ENCODE assay signal across 11 mouse cellular contexts in genomic region chr6:35027257-35027656, GRCm38 (mm10). TPM values are rescaled to one million over a fixed set of nuclear protein-coding genes. Genes with fewer than 3 reads are reported as not detected.
DNase-seq lines count a peak whose midpoint lies in the region; ATAC-seq lines count a peak whose summit lies in the region.
"Had no signal": no experiment of that assay in that cellular context is flagged by ENCODE, and none has a peak within 500 bp of the region (broad histone marks: within the 10 kb centered on the region; RNA-seq: fewer than 3 reads in every experiment).

No protein-coding gene starts in this region.

- WGBS in forebrain, embryonic 15.5 days: 55% methylated on average over 6 of the region's 6 CpGs
- WGBS in forebrain, embryonic 11.5 days: 71% methylated on average over 6 of the region's 6 CpGs
- WGBS in lung, embryonic 16.5 days: 55% methylated on average over 6 of the region's 6 CpGs

- H3K27ac ChIP-seq in forebrain, embryonic 15.5 days (replicated peaks): 0 out of 2 replicates have a peak overlapping the region, but pooled peaks have one; percentile 23
- H3K27ac ChIP-seq in forebrain, embryonic 11.5 days (ENCODE audit: low read depth, low read length): no peak overlapping the region
- no peak overlapping the region for H3K27ac ChIP-seq in lung, embryonic 16.5 days (ENCODE audit: low read length)
- H3K27ac ChIP-seq: heart, embryonic 13.5 days; intestine, embryonic 15.5 days had no signal

- no peak overlapping the region for H3K4me2 ChIP-seq in forebrain, embryonic 15.5 days (replicated peaks)
- no peak overlapping the region for H3K4me2 ChIP-seq in forebrain, embryonic 11.5 days (ENCODE audit: low read depth, low read length, severe bottlenecking)
- no peak overlapping the region for H3K4me2 ChIP-seq in lung, embryonic 16.5 days (ENCODE audit: low read depth, low read length)
- H3K4me2 ChIP-seq: heart, embryonic 13.5 days; intestine, embryonic 15.5 days had no signal

- H3K9me3 ChIP-seq in forebrain, embryonic 15.5 days: no peaks in the 10 kb centered on the region
- H3K9me3 ChIP-seq in forebrain, embryonic 11.5 days (ENCODE audit: control insufficient read depth, low read length): no peaks in the 10 kb centered on the region
- no peaks in the 10 kb centered on the region for H3K9me3 ChIP-seq in lung, embryonic 16.5 days (ENCODE audit: control insufficient read depth, low read length)
- H3K9me3 ChIP-seq: heart, embryonic 13.5 days; intestine, embryonic 15.5 days had no signal

- DNase-seq in forebrain, embryonic 11.5 days (ENCODE audit: low spot score): no peak
- no peak for DNase-seq in lung, postnatal 4 days
- peak; percentile 20 to 40 for DNase-seq in cerebellum, adult 18-20 months
- peak; percentile 34 for DNase-seq in lung, postnatal 36 days
- DNase-seq in left cerebral cortex, adult 11 months (ENCODE audit: low spot score): no peak
- DNase-seq in embryo, embryonic 10.5 days (ENCODE audit: low spot score): no peak
- DNase-seq: left cerebral cortex, postnatal 4 days had no signal

- no peak overlapping the region for H3K4me3 ChIP-seq in forebrain, embryonic 15.5 days
- H3K4me3 ChIP-seq in forebrain, embryonic 11.5 days (ENCODE audit: low read depth, low read length): no peak overlapping the region
- no peak overlapping the region for H3K4me3 ChIP-seq in lung, embryonic 16.5 days (ENCODE audit: low read length)
- H3K4me3 ChIP-seq: heart, embryonic 13.5 days; intestine, embryonic 15.5 days had no signal

- no peaks in the 10 kb centered on the region for H3K27me3 ChIP-seq in forebrain, embryonic 15.5 days
- no peaks in the 10 kb centered on the region for H3K27me3 ChIP-seq in forebrain, embryonic 11.5 days (ENCODE audit: control insufficient read depth, insufficient read depth, low read length)
- no peaks in the 10 kb centered on the region for H3K27me3 ChIP-seq in lung, embryonic 16.5 days (ENCODE audit: control insufficient read depth, insufficient read depth, low read depth, low read length)
- H3K27me3 ChIP-seq: heart, embryonic 13.5 days; intestine, embryonic 15.5 days had no signal

- H3K36me3 ChIP-seq in forebrain, embryonic 15.5 days: peaks cover 8% of the 10 kb centered on the region; the same call in 1 of the 2 replicates
- H3K36me3 ChIP-seq in forebrain, embryonic 11.5 days (ENCODE audit: control insufficient read depth, insufficient read depth, low read length): no peaks in the 10 kb centered on the region
- H3K36me3 ChIP-seq in lung, embryonic 16.5 days (ENCODE audit: control insufficient read depth, insufficient read depth, low read length): peaks cover 5% of the 10 kb centered on the region; the same call in 1 of the 2 replicates
- H3K36me3 ChIP-seq: intestine, embryonic 15.5 days had no signal

- peaks cover 16% of the 10 kb centered on the region for H3K4me1 ChIP-seq in forebrain, embryonic 15.5 days
- no peaks in the 10 kb centered on the region for H3K4me1 ChIP-seq in forebrain, embryonic 11.5 days (replicated peaks; ENCODE audit: control insufficient read depth, insufficient read depth, low read length)
- H3K4me1 ChIP-seq in lung, embryonic 16.5 days (replicated peaks; ENCODE audit: control insufficient read depth, insufficient read depth, low read length): peaks cover 2% of the 10 kb centered on the region; the same call in 1 of the 2 replicates

- no peak overlapping the region for H3K9ac ChIP-seq in forebrain, embryonic 15.5 days (replicated peaks)
- no peak overlapping the region for H3K9ac ChIP-seq in forebrain, embryonic 11.5 days (ENCODE audit: low read length)
- H3K9ac ChIP-seq in lung, embryonic 16.5 days (ENCODE audit: low read length): no peak overlapping the region
- H3K9ac ChIP-seq: heart, embryonic 13.5 days; intestine, embryonic 15.5 days had no signal

- peak; percentile 32; the same call in 1 of the 2 replicates for ATAC-seq in forebrain, embryonic 15.5 days (replicated peaks)
- no peak for ATAC-seq in forebrain, embryonic 11.5 days (replicated peaks; ENCODE audit: low FRiP score)
- peak; percentile 71 for ATAC-seq in lung, embryonic 16.5 days (ENCODE audit: low read depth)
- ATAC-seq: intestine, embryonic 15.5 days had no signal

RNA-seq across cellular contexts. Expression of gene Slc23a4, which starts 39.1 kb away (rescaled TPM):
- 0.42 and 0.48 TPM in 2 replicates for polyA plus RNA-seq in forebrain, embryonic 15.5 days (2015; fragmentation: Nextera tagmentation; extraction: Ambion mirVana)
- polyA plus RNA-seq in forebrain, embryonic 11.5 days (2014; fragmentation: Nextera tagmentation; extraction: Ambion mirVana): 0.16 and 0.51 TPM in 2 replicates
- 0.70 and 0.80 TPM in 2 replicates for polyA plus RNA-seq in lung, embryonic 16.5 days (2015; fragmentation: Nextera tagmentation; extraction: Ambion mirVana)

Comparison
In these comparisons a context has a peak if more than half of its experiments do, and no peak if none do; other contexts are left out.
1. DNase-seq: peak in cerebellum, adult 18-20 months (2 of 2) and lung, postnatal 36 days (single experiment); none in forebrain, embryonic 11.5 days (single experiment), lung, postnatal 4 days (0 of 2), left cerebral cortex, adult 11 months (single experiment) and embryo, embryonic 10.5 days (single experiment).